Mouse (Mus musculus) spleen, adult 2 months (tissue): ENCODE measurements at regions not wholly inside any gene's neighbourhood (a gene's known extent, or its start where the extent isn't known, plus 50 kb on each side); places are given as distances from the start of the nearest gene placed in this dataset.

Source experiments
- DNase-seq, 2 experiments: peaks; one replicate each; pipeline versions ENCODE4 v3.0.0 to v3.0.0-alpha.2; 2012 to 2021; ENCODE audit warnings: low spot score in 2 of 2, low read depth in 1 of 2
- H3K27ac ChIP-seq: fragments of 200-500 bp; 2 replicates; pipeline ENCODE4 v1.5.1; 2012; ENCODE audit warnings: low read length, inconsistent platforms; ENCODE audit not compliant: insufficient read depth
- H3K27me3 ChIP-seq: fragments of 200-500 bp; 2 replicates; pipeline ENCODE4 v1.6.1; 2012; ENCODE audit warnings: mild to moderate bottlenecking, moderate library complexity, low read length, inconsistent platforms; ENCODE audit not compliant: control insufficient read depth, insufficient read depth
- H3K36me3 ChIP-seq: fragments of 200-500 bp; 2 replicates; pipeline ENCODE4 v1.6.1; 2012; ENCODE audit warnings: mild to moderate bottlenecking, low read length, inconsistent platforms; ENCODE audit not compliant: control insufficient read depth, insufficient read depth
- H3K4me1 ChIP-seq: fragments of 200-500 bp; 2 replicates; pipeline ENCODE4 v1.6.1; 2011; ENCODE audit warnings: inconsistent platforms; ENCODE audit not compliant: control insufficient read depth, insufficient read depth, insufficient read length
- H3K4me3 ChIP-seq: fragments of 200-500 bp; 2 replicates; pipeline ENCODE4 v1.5.1; 2011; ENCODE audit warnings: mild to moderate bottlenecking, inconsistent platforms; ENCODE audit not compliant: insufficient read depth, insufficient read length; ENCODE audit errors: extremely low read depth
- CTCF ChIP-seq: fragments of 200-500 bp; IDR thresholded peaks from 2 replicates; pipeline ENCODE4 v1.5.1; 2011; ENCODE audit warnings: mild to moderate bottlenecking, inconsistent platforms; ENCODE audit not compliant: insufficient read depth, insufficient read length, insufficient replicate concordance; ENCODE audit errors: extremely low read depth
- POLR2A ChIP-seq: fragments of 200-500 bp; IDR thresholded peaks from 2 replicates; pipeline ENCODE4 v1.6.1; 2011; ENCODE audit warnings: low read depth, low read length, inconsistent platforms
- WGBS: fragments of 180-500 bp; shearing (Covaris S2); methylation state at CpG from one replicate; pipeline ENCODE4 v1.1.7; 2018; 5-methylcytosine and 5-hydroxymethylcytosine counted together

- DNase-seq = no peak
Measured at GRCm38 (mm10) chr8:8892996-8893395, 202.7 kb upstream of the Arglu1 start.

GRCm38 (mm10) chr8:8877286-8877685 lies 187.0 kb upstream of the Arglu1 start:
- H3K27me3 ChIP-seq = no peaks in the 10 kb centered on the region
- no peak for DNase-seq
- 85% methylated on average over 5 of the region's 5 CpGs for WGBS
- H3K36me3 ChIP-seq = no peaks in the 10 kb centered on the region
- TF ChIP-seq CTCF = no peak
- no peak for TF ChIP-seq POLR2A
- H3K4me1 ChIP-seq = no peaks in the 10 kb centered on the region
- H3K27ac ChIP-seq = no peak overlapping the region
- H3K4me3 ChIP-seq = no peak overlapping the region

More at GRCm38 (mm10) chr8:8892996-8893395, 202.7 kb upstream of the Arglu1 start:
- H3K4me1 ChIP-seq = no peaks in the 10 kb centered on the region
- no peaks in the 10 kb centered on the region for H3K36me3 ChIP-seq
- no peak overlapping the region for H3K4me3 ChIP-seq
- H3K27ac ChIP-seq = no peak overlapping the region
- WGBS = 93% methylated on average over 3 of the region's 3 CpGs
- TF ChIP-seq POLR2A = no peak
- no peak for TF ChIP-seq CTCF
- H3K27me3 ChIP-seq = no peaks in the 10 kb centered on the region

- H3K4me1 ChIP-seq = no peaks in the 10 kb centered on the region
- TF ChIP-seq CTCF = no peak
- TF ChIP-seq POLR2A = no peak
- no peak overlapping the region for H3K4me3 ChIP-seq
- no peaks in the 10 kb centered on the region for H3K27me3 ChIP-seq
- DNase-seq = no peak
- 89% methylated on average over 9 of the region's 9 CpGs for WGBS
- no peaks in the 10 kb centered on the region for H3K36me3 ChIP-seq
- H3K27ac ChIP-seq = no peak overlapping the region
Measured at GRCm38 (mm10) chr8:8876879-8877278, 186.6 kb upstream of the Arglu1 start.

- Histone ChIP-seq H3K4me1 (no peaks in the 10 kb centered on the region), H3K27ac (no peak overlapping the region), H3K4me3 (no peak overlapping the region), H3K27me3 (no peaks in the 10 kb centered on the region), H3K36me3 (no peaks in the 10 kb centered on the region)
- no peak for DNase-seq
- TF ChIP-seq POLR2A (no peak), CTCF (no peak)
- 80% methylated on average over 6 of the region's 6 CpGs for WGBS
Measured at GRCm38 (mm10) chr8:8876469-8876868, 186.1 kb upstream of the Arglu1 start.

GRCm38 (mm10) chr8:8871938-8872337 lies 181.6 kb upstream of the Arglu1 start:
- Histone ChIP-seq H3K36me3 (no peaks in the 10 kb centered on the region), H3K27me3 (no peaks in the 10 kb centered on the region), H3K4me1 (no peaks in the 10 kb centered on the region), H3K4me3 (no peak overlapping the region), H3K27ac (no peak overlapping the region)
- TF ChIP-seq POLR2A (no peak), CTCF (no peak)
- WGBS = 96% methylated on average over 3 of the region's 3 CpGs
- DNase-seq = no peak

- H3K27ac ChIP-seq = no peak overlapping the region
- H3K36me3 ChIP-seq = no peaks in the 10 kb centered on the region
- no peaks in the 10 kb centered on the region for H3K27me3 ChIP-seq
- WGBS = 89% methylated on average over 8 of the region's 8 CpGs
- H3K4me3 ChIP-seq = no peak overlapping the region
- TF ChIP-seq CTCF (no peak), POLR2A (no peak)
- no peaks in the 10 kb centered on the region for H3K4me1 ChIP-seq
- no peak for DNase-seq
Measured at GRCm38 (mm10) chr8:8871039-8871438, 180.7 kb upstream of the Arglu1 start.

GRCm38 (mm10) chr8:8870487-8870886 lies 180.2 kb upstream of the Arglu1 start:
- H3K4me3 ChIP-seq = no peak overlapping the region
- TF ChIP-seq POLR2A (no peak), CTCF (no peak)
- no peak for DNase-seq
- H3K4me1 ChIP-seq = no peaks in the 10 kb centered on the region
- H3K36me3 ChIP-seq = no peaks in the 10 kb centered on the region
- no peaks in the 10 kb centered on the region for H3K27me3 ChIP-seq
- WGBS = 75% methylated on average over 4 of the region's 4 CpGs
- no peak overlapping the region for H3K27ac ChIP-seq
